Mouse (Mus musculus) right cerebral cortex, postnatal 4 days (tissue): ENCODE results near the gene Atxn2l.
"Not testable (repeated sequence)": the region's sequence is repeated elsewhere in the genome, so short reads cannot be mapped to it uniquely, and the experiment has no call there.

Experiments used
- DNase-seq: peaks from one replicate; pipeline ENCODE4 v3.0.0-alpha.2; 2022

Atxn2l gene

DNA sequence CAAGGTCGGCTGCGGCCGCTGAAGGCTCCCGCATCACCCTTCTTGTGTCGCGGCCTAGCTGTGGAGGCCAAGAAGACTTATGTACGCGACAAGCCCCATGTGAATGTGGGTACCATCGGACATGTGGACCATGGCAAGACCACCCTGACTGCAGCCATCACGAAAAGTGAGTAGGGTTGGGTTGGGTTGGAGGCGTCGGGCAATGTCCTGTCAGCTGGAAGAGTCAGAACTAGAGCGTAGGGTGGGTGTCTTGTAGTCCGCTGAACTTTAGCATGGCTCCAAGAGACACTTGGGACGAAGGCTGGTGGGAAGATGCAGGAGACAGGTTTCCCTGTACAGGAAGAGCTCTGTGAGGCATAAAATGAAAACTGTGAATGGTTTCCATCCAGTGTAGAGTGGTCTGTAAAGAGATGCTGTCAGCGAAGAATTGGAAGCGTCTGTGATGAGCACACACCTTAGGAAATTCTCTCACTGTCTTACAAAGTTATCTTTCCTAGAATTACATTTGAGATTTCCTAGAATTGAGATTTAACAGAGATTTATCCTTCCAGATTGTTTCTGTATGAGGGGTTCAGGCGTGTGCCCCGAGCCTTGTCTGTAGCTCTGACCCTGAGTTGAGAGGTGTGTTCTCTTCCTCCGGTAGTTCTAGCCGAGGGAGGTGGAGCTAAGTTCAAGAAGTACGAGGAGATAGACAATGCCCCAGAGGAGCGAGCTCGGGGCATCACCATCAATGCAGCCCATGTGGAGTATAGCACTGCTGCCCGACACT, 15.4 kb downstream of the Atxn2l start:
- not testable (repeated sequence) for DNase-seq

DNA sequence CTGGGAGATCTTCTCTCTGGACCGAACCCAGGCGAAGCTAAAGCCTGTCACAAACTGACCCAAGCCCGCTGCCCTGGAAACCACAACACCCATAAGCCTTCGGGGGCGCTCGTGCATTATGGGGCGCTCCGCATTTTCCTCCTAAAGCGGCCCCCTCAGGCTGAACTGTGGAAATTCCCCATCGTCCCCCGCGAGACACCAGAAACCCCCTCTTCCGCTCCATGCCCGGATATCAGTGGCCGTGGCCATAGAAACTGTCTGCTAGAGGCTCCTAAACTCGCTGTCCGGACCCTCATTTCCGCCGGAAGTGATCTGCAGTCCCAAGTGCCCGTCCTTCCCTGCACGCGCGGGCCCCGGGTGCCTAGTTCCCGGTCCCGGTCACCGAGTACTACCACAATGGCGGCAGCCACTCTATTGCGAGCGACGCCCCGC, 16.2 kb downstream of the Atxn2l start, which contains the start of gene Tufm:
Tufm (plus strand) TSS at position 310 of the 432 bp plus-strand sequence.
- peak; percentile 91 for DNase-seq

DNA sequence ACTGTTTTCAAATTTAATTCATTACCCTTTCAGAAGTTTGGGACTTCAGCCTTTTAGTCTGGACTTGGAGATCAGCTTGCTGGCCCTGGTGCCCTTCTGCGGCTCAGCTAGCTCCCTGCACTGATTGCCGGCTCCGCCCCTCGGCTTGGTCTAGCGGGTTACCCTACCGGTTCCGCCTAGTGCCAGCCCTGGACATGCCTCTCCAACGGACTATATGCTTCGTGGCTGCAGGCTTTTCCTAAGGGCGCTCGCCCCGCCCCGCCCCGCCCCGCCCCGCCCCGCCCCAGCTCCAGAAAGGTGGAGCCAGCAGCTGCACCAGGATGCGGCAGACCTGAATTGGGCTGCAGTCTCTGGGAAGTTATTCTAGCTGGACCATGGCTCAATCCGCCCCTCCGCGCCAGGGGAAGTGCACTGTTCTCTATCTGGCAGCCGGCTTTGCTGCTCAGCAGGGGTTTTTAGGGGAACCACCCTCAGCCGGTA, 20.8 kb downstream of the Atxn2l start:
- DNase-seq: peak; percentile 36

DNA sequence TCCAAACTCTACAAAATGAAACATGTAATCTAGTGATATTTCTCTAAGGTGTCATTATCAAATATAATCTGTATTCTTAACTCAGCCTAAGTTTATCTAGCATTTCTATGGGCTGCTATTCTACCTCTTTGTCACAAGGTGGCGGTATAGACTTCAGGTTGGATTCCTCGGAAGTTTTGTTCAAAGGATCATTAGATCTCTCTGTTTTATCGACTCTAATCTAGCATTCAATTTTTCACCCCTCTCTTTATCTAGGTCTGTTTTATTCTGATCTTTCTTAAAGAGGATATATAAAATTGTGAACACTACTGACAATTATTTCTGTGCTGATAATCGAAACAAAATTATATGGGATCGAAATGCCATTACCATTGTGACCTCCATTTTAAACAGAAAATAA, 21.5 kb downstream of the Atxn2l start:
- DNase-seq: no peak

DNA sequence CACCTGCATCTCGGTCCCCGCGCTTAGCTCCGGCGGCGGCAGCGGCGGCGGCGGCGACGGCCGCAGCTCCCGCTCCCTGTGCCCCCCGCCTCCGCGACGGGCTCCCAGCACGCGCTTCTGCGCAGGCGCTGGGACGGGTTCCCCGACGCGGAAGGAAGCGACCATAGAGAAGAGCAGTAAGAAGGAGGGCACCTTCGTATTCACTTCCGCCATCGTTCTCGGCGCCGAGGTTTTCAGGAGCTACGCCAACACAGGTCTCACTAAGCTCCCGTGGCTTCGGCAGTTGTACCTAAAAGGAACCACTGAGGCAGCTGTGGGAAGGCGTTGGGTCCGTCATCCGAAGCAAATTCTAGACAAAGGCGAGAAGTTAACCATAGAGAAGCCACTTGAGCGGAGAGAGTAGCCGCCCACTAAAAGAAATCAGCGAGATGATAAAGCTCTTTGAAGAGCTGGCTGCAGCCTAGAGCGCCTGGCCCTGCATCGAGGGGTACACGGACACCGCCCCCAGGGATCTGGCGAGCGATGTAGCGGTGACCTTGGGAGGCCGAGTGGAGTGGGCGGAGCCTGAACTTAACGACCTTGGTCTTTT, 28.1 kb downstream of the Atxn2l start, which contains the start of gene Sh2b1:
Sh2b1 (minus strand) TSS at position 432 of the 589 bp plus-strand sequence.
- DNase-seq: peak; percentile 86

DNA sequence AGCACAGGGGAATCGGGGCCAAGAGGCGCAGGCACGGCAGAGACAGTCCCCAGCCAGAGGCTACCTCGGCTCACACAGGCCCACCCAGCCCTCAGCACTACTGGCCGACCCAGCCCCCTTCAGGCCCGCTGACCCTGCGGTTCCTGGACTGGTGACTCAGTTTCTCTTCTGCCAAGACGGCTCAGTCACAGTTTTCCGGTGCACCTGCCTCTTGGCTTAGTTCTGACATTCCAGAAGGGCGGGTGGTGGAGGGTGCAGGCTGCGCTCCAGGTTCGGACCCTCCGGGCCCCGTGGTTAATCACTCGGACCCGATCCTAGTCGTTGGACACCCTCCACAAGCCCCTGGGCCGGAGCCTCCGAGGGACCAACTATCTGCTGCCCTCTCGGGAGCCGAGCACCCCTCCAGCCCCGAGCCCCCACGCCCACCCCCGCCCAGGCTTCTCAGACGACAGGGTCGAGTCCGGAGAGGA, 28.7 kb downstream of the Atxn2l start:
- no peak for DNase-seq

DNA sequence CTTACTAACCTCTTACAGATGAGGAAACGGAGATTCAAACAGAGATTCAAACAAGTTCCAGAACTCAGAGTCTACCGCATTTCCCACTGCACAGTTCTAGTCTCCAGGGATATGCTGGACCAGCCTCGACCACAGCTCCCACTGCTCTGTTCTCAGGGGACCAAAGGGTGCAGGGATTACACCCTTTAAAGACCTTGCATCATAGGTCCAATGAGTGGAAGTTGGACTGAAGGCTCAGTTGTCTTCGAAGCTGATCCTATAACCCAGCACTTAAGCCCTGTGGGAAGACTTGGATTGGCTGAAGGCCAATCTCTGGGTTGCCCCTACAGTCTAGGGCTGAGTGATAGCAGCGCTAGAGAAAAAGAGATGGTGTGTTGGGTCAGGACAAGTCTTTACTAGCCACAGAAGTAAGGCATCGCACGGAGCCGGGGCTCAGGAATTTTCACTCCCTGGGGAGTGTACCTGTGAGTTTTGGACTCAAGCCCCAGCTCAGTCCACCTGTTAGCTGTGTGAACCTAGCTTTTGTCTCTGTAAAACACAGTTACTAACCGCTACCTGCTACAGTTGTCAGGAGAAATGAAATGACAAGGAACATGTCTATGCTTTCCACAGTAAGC, 29.7 kb downstream of the Atxn2l start:
- DNase-seq: no peak

DNA sequence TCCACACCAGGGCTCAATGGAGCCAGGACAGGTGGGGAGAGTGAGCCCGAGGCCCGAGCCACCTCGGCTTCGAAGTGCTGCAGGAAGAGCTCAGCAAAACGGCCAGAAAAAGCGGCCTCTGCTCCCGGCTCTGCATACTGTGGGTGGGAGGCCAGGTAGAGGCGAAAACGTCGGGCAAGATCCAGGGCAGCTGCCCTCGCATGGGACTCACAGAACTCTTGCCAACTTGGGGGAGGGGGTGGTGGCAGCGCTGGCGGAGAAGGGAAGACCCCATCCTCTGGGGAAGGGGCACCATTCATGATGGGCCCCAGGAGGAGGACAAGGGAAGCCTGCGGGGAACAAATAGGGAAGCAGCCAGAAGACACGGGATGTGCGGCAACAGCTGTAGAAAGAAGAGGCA, 30.5 kb downstream of the Atxn2l start:
- DNase-seq: no peak

DNA sequence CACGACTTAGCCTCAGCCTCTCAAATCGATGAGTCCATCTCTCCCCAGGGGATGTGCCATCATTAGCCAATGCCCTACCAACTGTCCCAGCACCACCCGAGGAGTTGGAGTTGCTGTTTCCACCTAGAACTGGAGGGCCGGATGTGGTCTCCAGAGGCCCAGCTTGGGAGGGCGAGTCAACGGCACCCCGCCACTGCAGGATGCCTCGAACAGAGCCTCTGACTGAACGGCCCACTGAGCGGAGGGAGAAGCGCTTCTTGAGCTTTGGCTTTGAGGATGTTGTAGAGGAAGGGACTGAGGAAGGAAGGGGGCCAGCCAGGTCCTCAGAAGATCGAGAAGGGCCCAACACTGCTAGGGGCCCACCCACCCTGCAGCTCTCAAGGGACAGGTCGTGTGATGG, 30.9 kb downstream of the Atxn2l start:
- DNase-seq: no peak

DNA sequence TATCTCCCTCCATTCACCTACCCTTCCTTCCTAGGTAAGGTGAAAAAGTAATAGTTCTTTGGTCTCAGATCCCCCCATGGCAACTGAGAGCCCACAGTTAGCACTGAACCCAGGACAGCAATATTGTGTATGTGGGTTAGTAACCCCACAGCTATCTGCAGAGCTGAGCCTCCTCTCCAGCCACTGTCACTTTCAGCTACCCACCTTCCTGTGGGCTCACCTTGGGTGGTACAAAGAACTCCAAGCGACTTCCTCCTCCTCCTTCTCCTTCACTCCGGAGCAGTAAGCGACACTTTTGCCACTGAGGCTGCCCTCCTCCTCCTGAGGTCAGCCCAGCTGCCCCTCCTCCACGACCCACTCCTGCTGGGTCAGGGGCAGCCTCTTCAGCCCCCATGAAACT, 31.4 kb downstream of the Atxn2l start:
- no peak for DNase-seq

DNA sequence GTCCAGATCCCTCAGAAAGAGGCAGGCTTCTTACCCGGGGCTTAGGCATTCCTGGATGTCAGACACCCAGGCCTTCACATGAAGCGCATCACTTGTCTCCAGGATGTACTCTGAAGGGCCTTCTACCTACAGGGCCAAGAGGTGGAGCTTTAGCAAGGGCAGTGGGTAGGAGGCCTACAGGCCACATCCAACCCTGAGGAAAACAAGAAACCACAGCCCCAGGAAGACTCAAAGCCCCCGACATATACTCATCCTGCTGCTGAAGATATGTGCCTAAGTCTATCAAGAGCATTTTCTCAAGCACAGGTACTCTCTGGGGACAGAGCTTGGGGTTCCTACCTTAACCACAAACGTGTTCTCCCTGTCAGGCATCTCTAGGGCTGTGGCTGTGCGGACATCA, 31.9 kb downstream of the Atxn2l start:
- no peak for DNase-seq

DNA sequence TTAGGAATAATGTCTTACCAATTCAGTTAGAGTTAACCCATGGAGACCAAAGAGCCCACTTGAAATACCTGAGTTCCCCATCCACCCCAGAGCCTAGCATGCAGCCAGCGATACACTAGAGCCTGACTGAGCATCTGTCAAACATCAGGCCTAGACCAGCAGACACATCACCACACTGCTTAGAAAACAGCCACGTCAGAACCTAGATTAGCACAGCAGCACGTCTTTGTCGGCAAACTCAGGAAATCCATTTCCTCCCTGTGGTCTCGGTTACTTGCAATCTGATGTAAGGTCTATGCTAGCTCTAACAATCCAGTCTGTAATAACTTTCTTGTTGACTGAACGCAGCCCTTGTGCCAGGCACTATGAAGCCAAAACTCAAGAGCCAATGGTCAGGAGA, 33.2 kb downstream of the Atxn2l start:
- no peak for DNase-seq

DNA sequence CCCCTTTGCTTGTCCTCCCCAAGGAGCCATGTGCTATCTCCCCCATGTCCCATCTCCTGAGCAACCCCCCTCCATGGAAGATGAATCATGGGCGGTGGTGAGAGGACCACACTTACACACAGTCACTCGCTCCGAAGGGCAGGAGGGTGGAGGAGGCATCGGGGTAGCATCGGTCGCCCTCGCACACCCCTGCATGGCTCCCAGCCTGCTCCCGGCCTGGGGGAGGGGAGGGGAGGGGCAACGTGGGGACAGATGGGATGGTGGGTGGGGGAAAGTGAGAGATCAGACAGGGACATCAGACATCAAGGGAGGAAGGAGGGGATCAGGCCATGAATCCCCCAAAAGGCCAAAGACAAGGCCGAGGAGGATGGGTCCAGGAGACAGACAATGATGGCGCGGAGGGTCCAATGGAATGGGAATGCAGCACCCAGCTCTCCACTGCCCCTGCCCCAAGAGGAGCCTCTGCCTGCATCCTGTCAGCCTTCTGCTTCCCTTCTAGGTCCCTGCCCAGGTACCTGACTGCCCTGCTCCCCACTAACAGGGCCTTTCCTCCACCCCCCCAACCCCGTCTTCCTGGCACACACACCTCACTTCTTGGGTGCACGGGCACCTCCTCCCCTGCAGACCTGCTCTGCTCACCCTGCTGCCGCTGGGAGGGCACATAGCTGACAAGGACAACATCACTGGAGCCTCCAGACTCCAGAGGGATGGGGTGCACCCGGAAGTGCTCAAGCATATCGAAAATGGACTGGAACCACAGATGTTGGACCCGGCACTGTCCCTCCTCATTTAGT, 35.2 kb downstream of the Atxn2l start:
- DNase-seq: no peak

DNA sequence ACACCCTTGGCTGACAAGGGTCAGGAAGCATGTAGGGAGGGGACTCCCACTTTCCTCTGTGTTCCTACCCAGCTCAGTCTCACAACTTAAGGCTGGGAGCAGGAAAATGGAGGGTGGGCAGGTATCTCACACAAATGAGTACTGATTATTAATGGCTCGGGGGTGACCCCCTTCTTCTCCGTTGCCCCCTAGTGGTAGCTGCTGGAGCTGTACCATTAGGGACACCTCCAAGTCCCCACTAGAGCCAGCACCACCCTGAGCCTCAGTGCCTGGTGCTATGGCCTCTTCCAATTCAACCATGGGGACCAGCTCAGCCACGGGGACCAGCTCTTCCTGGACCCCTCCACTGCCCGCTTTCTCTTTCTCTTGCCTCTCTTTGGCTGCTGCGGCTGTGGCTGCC, 36.0 kb downstream of the Atxn2l start:
- peak; percentile 36 for DNase-seq

DNA sequence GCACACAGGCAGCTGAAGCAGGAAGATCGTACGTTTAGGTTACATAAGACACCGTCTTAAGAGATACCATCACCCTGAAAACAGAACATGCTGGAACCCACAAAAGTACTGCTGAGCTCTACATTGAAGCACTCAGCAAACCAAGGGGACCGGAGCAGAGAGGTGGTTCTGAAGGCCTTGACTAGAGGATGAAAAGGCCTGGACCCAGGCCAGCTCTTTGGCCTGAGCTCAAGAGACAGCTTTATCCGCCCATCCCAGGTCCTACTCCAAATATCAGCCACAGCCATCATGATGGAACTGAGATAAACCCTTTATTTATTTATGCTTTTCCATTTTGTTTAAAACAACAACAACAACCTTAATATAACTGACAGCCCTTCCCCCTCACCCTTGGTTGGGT, 36.5 kb downstream of the Atxn2l start:
- no peak for DNase-seq

DNA sequence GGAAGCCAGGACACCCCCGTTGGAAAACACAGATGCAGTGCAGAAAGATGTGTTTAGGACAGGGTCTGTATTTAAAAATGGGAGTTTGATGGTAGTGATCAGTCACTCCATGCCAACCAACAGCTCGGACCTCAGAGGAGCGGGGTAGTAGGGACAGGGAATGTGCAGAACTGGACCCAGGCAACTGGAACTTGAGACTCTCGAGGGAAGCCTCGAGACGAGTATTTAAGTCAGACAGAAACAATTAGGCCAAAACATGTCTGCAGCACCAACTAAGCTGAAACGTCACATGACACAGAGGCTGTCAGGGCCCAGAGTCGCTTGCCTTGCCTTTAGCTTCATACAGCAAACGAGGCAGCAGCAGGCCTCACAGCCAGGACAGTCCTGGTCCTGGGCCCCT, 37.1 kb downstream of the Atxn2l start:
- no peak for DNase-seq

DNA sequence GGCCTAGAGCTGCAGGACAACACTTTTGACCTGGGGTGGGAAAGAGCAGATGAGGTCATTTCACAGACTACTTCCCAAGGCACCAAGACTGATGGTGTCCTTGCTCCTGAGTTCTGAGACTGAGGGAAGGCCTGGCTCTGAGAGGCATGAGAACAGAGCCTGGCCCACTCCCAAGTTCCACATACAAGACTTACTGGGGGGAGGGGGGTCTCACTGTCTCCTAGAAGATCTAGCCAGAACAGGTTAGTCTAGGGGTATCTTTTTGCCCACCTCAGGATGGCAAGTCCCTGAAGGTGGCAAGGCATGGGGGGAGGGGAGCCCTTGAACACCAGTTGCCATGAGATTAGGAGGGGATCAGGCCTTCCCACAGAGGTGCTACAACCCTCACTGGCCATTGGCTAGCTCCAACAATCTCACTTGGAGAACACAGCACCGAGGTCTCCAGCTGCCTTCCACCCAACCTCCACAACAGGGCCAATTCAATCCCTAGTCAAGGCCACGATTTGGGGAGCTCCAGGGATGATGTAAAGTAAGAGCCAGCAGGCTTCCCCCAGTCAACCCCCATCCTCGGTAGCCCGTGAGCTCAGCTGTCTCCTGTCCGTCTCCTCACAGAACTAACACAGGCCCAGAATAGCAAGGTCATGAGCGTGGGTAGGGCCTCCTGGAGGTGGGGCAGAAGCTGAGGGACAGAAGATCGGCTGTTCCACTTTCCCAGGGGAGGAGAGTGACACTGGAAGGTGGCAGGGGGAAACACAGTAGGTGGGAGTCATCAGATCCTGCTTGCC, 37.8 kb downstream of the Atxn2l start:
- no peak for DNase-seq

DNA sequence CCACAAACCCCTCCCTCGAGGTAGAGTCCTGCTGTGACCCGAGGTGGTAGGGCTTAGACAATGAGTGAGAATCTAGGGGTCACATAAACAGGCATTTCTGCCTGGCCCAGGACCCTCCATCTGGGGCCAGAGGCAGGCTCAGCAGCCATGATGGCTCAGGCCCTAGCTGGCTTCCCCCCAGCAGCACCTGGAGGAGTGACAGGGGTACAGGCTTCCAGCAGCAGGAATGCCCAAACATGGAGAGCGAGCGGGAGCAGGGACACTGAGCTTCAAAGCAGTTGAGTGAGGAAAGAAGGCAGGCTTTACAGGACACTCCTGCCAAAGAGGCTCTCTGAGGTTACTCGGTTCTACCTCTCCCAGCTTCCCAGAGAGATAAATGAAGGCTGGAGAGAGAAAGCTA, 38.4 kb downstream of the Atxn2l start:
- DNase-seq: no peak

DNA sequence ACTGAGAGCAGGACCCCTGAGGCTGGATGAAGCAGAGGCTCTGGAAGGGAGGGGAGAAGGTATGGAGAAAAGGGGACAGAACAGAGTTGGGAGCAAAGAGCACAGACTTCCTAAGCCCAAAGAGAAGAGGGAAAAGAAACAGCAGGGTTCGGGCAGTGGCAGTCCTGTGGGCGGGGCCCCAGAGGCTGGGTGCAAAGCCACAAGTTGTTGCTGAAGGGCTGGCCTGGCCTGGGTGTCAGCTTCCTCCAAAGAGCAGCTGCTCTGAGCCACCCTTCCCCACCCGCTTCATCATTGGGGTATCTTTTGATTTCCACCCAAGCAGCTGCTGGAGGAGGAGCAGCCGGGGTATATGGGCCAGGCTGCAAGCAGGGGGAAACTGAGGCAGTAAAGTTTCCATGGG, 39.1 kb downstream of the Atxn2l start:
- DNase-seq: no peak

DNA sequence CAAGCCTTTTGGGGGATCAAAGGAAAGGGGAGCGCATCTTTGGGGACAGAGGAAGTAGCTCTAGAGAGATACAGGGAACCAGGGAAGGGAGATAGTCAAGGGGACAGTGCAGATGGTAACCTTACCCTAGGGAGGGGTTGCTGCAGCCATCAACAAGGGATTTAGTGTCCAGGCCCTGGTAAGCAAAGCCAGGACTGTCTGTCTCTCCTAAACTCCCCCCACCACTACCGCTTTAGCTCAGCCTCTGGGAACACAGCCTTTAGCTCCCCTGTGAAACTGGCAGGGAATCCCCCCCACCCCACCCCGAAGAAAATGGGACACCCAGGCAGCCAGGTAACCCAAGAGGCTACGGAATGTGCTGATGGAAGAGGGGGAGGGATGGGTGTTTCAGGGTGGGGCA, 39.7 kb downstream of the Atxn2l start:
- DNase-seq: no peak

DNA sequence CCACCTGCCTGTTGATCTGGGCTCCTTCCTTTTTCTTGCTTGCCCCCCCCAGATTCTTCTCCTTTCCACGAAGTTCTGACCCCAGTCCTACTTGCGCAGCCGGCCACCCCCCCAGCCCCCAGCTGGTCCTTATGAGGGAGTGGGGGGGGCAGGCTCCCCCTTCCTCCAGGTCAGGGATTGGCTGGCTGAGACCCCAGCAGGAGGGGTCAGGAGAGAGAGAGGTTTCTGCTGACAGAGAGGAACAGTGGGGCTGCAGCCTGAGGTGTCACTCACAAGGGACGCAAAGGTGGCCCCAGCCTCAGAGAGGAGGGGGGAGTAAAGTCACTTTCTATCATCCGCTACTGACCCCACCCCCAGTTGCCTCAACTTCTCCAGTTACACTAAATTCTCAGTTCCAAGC, 40.2 kb downstream of the Atxn2l start, which contains the start of gene Atp2a1:
Atp2a1 (minus strand) TSS at position 105 of the 400 bp plus-strand sequence.
- no peak for DNase-seq

DNA sequence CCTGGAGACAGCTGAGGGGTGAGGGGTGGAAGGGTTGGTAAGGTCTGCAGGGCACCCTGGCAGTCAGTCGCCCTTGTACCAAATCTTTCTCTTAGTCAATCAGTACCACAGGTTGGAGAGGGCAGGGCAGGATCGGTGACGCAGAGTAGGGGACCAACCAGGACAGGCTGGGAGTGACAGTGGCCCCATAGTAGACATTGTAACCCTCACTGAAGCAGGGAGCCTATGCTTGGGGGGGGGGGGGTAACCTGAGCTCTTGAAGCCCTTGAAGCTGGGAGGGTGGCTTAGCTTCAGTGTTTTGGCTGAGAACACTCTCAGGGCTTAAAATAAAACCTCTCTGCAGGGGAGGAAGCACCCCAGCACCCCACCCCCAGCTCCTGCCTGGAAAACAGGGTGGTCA, 41.6 kb downstream of the Atxn2l start:
- no peak for DNase-seq
